Mouse (Mus musculus) spleen, adult 18-20 months (tissue): Measurements from ENCODE around the gene Kcnk4.

ENCODE experiments used
- DNase-seq, 2 experiments: peaks; one replicate each; pipeline ENCODE4 v3.0.0; 2022; ENCODE audit warnings: mixed read lengths in 2 of 2

Gene Kcnk4

DNA sequence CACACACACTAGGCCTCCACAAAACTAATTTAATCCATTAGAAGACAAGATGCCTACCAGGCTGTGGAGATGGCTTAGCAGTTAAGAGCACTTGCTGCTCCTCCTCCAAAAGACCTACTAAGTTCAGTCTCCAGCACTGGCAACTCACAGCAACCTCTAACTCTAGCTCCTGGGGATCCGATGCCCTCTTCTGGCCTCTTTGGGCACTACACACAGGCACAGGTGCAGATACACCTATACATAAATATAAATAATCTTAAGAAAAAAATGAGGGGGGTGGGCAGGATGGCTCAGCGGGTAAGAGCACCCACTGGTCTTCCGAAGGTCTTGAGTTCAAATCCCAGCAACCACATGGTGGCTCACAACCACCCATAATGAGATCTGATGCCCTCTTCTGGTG is 2.0 kb upstream of the Kcnk4 start:
- no peak for DNase-seq

DNA sequence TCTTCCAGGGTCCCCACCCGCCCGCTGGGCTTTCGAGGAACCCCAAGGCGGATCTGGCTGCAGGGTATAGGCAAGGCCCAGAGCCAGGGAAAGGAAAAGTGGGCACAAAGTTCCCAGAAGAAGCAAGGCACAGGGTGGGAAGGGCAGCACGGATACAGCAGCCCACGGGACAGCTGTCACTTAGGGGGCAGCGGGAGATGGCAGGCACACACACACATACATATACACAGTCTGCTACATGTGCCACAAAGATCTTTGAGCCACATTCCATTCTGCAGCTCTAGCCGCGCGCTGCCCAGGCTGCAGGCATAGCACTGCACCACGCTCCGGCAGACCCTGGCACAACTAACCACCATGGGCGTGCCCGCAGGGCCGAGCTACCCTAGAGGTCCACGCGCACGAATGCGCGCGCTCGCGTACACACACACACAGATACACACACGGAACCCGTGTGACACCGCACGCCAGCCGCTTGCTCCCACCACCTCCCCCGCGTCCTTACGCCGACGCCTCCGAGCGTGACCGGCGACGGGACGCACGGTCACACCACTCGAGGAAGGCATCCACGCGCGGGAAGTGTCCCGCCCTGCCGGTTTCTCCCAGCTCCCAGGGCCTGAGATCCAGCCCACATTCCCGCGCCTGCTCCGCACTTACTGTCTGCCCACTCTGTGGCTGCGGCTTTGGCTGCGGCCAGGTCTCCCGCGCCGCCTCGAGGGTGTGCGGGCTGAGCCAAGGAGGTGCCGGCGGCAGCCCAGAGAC is 700 bp downstream of the Kcnk4 start:
- no peak for DNase-seq

DNA sequence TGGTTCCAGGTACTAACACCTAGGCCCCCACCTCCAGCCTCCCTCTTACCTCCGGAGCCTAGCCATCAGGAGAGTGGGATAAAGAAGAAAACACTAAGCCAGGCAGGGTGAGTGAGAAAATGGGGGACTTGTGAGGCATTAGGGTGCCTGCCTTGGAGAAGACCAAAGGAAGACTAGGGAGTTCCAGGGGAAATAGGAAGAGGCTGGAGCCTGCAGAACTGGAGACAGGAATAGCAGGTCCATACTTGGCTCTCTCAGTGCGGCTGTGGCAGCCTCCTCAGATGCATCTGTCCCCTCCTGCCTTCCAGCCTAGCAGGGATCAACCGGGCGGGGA is 1.2 kb downstream of the Kcnk4 start:
- no peak for DNase-seq

DNA sequence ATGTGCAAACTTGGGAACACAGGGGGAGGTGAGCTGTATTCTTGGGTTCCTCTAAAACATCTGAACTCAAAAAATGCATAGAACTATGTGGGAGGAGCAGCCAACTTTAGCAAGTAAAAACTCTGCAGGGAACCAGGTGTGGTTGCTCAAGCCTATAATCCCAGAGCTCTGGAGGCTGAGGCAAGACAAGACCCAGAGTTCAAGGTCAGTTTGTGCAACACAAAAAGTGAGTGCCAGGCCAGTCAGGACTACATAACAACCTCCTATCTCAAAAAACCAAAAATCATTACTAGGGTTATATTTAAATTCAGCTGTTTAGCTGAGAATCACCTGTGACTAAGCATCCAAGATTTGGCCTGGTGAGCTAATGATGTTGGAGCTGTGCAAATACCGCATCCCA is 2.3 kb downstream of the Kcnk4 start:
- DNase-seq, result no peak

DNA sequence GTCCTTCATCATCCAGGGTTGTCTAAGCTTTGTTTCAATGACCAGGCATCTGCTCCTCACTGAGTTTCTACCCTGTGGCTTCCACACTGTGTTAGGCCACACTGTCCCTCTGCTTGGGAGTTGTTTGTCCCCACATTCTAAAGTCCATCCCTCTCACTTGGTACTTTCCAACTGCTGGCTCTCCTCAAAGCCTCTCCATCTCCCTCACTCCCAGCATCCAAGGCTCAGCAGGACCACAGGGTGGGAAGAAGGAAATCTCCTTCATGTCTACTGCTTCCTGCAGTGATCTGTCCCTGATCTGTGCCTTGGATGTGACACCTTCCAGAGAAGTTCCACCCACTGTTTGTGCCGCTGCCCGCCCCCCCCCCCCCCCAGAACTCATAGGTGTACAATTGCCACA is 3.3 kb downstream of the Kcnk4 start:
- no peak for DNase-seq

DNA sequence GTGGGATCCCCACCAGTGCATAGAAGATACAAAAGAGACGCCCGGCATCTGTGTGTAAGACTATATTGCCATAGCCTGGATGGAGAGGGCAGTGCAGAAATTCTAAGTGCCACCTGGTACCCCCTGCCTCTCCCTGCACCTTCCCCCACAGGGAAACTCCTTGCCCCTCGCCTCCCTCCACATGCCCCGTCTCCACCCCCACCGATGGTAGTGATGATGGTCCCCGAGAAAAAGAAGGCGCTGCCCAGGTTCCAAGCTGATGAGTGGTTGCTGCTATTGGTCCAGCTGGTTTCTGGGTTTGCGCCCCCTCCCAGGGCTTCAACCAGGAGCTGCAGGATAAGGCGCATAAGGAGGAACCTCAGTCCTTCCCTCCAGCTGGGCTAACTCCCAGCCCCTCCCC is 6.2 kb downstream of the Kcnk4 start:
- no peak for DNase-seq

DNA sequence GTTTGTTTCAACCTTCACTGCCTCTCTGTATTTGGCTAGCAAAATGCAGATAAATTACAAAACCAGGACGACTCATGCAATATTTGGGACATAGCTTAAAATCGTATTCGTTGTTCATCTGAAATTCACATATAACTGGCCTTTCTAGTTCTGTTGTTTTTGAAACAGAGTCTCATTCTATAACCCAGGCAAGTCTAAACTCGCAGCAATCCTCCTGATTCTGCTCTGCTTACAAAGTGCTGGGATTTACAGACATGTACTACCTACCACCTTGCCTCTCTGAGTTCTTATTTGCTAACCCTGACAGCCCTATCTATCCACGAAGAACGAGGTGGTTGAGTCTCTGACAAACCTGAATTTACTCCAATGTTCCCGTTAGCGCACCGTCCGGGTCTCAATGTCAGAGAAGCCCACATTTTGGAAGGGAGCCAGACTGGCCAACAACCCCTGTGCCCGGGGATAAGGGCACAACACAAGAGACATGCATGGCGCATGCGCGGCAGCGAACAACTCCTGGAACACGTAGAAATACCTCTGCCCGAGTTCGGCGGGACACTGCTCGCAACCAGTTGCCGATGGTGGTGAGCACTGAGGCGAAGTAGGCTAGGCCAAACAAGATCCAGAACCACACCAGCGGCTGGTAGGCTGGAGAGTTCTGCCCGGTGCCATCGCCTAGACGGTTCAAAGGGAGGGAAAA is 7.6 kb downstream of the Kcnk4 start:
- DNase-seq, result no peak

DNA sequence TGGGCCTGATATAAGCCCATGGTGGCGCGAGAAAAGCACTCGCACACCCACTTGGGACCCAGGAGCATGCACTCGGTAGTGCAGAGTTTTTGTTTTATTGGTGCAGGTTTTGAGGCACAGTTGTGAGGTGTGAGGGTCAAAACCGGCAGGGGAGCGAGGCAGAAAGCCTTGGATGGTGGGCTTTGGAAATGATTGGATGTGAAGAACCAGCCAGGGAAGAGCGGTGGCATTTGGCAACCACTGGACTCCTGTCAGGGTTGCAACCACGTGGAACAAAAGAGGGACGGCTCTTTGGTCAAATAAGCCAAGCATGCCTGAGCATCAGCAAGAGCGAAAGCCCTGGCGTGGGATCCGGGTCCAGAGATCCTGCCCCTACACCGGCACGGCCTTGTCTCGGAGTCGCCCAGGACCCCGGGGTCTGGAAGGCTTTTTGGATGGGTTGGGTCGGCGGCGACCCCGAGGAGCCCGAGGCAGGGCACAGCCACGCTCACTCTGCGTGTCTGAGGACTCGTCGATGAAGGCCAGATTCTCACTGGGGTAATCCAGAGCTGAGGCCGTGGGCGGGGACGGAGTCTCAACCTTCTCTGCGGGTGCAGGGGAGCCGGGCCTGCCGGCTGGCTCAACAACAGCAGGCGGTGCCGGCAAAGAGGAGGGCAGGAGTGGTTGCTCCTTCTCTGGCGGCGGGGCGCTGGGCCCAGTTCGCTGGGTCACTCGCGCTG is 8.5 kb downstream of the Kcnk4 start:
- DNase-seq, result no peak

DNA sequence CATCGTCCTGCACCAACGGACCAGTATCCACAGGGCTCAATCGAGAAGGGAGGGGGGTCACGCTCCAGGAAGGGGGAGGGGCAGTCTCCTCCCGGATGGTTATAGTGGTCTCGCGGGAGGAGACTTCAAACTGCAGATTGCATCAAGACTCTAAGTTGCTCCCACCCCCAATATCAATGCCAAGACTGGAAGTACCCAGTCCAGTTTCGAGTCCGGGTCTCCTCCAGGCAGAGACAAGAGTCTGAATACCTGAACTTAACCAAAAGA is 9.1 kb downstream of the Kcnk4 start, which contains the start of gene Catsperz:
TSS of gene Catsperz (minus strand) at position 74 of the 267 bp plus-strand sequence.
- no peak for DNase-seq

DNA sequence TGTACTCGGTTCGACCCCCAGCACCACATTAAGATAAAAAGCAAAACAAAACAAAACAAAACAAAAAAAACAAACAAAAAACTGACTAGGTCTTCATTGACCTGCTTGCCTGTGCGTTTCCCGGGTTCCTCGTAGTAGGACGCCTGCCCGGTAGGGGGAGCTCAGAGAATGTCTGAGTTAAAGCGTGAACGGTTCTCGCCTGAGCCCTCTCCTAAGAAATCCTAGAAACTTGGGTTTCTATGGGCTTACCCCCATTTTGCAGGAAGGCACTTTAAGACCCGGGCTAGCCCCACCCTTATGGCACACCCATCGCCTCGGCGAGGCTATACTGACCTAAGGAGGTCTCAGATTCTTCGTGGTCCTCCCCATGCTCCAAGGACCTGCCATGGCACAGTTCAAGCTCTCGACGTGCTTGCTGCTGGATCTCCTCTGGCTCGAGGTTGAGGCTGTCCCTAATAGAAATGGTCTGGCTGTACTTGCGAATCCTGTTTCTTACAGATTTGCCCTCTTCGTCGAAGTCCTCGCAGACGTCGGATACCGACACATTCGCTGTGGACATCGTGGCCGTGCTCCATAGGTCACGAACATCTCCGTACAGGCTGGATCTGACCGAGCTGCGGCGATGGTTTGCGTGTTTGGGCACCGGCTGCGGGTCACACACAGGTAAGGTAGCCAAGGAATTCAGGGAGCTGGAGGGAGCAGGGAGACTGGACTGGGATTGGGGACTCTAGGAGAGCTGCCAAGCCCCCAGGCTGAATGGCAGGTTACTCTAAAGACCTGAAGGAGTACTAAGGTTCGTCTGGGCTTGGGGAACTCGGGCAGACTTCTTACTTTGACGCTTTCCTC is 9.6 kb downstream of the Kcnk4 start:
- DNase-seq, result peak; percentile 68 to 91

DNA sequence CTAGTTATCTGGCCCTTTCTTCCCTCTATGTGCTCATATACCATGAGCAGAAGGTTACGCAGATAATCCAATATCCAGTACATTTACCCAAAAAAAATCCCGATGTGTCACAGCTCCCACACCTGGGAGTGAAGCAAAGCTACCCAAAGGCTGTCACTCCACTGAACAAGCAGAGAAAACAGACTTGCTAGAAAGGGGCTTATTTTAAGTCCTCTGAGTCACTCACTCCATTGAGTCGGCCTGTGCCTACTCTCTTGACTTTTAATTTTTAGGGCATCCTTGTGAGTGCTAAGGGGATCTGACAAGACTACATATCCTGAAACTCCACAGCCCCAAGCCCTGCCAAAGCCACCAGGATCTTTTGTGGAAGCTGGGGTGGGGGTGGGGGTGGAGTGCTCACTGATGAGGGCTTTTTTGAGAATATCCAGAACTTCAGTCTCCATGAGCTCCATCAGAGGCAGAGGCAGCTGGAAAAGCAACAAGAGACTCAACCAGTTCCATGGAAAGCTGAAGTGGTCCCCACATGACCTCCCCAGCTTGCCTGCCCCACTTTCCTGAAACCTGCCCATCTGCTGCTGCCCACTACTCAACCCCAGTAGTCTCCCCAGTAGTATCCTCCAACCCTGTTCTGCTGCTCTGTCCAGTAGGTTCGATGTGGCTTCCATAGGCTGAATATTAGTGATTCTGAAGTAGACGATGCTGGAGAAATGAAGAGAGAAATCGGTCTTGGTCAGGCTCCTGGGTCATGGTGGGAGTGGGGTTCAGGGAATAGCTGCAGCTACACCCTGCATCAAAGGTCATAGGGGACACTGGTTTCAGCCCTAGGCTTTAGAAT is 11.2 kb downstream of the Kcnk4 start:
- DNase-seq, result no peak

DNA sequence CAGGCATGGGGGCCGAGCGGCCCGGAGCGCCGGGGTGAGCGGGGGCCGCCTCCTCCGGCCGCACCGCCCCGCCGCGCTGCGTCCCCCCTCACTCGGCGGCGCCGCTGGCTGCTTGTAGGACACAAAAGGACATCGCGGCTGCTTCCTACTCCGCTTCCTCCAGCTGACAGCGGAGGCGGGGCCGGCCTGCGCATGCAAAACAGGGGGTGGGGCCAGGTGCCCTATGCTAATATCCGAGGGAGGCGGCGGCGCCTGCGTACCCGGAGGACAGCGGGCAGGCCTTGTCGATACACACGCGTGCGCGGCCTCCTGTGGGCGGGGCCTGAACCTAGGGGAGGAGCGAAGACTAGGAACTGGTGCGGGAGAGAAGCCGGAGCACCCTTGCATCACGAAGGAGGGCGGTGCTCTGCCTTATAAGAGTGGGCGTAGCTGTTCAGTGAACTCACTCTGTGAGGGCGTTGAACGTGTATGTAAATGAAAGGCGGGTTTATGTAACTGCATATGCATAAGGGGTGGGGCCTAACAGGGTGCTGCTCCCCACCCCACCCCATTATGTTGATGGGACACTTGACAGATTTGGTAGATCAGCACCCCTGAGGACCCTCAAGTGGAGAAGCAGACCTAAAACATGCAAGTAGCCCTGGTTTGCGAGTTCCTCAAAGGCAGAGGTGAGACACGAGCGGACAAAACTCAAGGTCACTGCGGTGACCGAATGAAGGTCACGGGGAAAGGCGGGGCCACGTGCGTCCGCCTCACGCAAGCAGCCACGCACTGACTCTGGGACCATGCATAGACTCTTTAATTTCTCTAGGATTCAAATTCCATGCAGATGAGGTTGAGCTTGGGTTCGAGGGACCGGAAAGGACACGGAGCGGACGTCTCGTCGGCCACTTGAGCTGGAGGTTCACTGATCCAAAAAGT is 12.4 kb downstream of the Kcnk4 start, which contains the start of gene Esrra:
TSS of gene Esrra (minus strand) at position 167 of the 921 bp plus-strand sequence.
- peak; percentile 100 for DNase-seq

DNA sequence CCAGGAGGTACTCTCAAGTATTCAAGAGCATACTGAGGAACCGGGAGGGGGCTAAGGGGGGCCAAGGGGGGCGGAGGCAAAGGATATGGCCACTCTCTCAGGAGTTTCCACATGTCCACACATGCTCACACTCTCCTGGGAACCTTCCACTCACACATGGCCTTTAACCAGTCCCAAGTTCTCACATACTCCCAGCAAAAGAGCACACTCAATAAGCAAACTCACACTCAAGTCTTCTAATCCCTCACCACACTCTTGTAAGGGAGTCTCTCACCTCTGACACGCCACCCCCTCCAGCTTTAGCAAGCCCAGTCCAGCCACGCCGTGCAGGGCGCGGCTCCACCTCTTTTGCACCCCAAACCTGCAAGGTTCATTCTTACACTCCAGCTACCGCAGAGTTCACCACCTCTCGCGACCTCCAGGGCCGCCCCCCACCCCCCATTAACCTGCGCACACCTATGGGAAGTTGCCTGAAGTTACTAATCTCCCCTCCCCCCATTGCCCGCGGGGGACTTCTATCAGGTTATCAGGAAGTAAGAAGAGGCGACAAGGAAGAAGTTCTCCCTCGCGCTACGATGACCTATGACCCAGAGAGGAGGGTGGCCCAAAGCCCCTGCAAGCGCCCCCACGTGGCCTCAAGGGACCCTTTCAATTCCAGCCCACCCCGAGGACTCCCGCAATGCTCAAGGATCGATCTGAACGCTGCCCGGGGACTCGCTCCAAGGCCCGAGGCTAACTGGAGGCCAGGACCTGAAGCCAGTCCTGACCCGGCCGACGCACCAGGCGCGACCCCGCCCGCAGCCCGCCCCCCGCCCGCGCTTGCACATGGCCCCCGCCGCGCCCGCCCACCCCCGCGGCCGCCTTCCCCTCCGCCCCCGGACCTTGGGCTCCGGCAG is 13.3 kb downstream of the Kcnk4 start:
- DNase-seq, result peak; percentile 58 to 68

DNA sequence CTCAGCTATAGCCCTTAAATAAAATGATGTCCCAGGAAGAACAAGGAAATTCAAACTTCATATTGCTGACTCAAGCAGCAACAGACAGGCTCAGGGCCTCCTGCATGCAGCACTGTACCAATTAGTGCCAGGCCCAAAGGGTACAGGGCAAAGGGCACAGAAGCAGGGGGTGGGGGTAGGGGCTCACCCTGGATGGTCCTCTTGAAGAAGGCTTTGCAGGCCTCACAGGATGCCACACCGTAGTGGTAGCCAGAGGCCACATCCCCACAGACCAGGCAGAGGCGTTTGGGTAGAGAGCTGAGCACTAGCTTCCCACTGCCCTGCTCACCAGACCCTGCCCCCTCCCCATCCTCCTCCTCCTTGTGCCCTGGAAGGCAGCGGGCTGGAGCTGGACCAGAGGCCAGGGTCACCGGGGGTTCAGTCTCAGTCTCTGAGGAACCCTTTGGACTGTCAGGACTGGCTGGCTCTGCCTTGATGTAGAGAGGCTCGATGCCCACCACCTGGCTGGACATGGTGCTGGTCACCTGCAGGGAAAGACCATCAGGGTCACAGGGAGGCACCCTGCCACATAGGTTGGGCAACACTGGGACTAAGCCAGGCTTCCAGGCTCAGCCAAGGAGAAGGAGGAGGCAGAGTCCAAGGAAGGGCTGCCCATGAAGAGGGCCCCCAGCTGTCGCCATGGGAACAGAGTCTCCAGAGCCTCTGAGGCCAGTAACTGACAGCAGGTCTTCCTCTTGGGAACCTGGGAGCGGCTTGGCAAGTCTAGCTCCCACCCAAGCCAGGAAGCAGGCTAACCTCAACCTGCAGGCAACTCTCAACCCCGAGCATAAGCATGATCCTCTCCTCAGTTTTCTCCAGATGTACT is 14.2 kb downstream of the Kcnk4 start:
- DNase-seq, result no peak

DNA sequence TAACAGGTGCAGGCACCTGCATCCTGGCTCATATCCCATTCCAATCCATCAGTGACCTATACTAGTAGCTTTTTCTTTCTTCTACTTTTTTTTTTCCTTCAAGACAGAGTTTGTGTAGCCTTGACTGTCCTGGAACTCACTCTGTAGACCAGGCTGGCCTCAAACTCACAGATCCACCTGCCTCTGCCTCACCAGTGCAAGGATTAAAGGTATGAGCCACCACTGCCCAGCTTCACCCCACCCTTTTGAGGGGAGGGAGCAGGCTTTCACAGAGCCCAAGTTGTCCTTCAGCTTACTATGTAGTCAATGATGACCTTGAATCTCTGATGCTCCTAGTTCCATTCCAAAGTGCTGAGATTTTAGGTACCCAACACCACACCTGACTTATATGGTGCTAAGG is 14.9 kb downstream of the Kcnk4 start:
- no peak for DNase-seq

DNA sequence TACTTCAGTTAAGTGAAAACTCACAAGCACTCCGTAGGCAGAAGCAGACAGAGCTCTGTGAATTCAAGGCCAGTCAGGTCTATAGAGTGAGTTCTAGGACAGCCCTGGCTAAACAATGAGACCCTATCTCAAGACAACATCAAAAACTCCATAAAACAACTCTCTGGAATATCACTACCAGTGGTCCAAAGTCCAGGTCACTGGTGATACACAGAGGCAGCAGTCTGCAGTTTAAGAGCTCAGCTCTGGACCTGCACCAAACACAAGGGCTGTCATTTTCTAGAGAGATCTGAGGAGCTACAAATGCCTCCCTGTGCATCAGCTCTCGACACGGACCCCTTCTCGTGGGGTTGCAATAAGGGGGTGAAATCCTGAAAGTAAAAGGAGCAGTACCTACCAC is 16.0 kb downstream of the Kcnk4 start:
- DNase-seq, result no peak

DNA sequence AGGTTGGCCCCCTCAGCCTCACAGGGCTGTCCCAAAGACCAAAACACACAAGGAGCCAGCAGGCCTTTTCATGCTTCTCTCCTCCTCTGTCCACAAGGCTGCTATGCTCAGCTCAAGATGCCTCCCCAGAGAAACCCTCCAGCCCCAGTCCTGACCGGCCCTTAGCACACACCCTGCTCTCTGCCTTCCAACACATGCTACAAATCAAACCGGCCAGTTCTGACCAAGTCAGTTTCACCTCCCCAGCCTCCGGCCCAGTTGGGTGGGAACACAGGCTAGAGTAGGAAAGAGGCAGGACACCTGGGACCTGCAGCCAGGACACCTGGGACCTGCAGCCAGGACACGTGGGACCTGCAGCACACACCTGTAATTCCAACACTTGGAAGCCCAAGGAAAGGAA is 17.8 kb downstream of the Kcnk4 start:
- DNase-seq, result no peak

DNA sequence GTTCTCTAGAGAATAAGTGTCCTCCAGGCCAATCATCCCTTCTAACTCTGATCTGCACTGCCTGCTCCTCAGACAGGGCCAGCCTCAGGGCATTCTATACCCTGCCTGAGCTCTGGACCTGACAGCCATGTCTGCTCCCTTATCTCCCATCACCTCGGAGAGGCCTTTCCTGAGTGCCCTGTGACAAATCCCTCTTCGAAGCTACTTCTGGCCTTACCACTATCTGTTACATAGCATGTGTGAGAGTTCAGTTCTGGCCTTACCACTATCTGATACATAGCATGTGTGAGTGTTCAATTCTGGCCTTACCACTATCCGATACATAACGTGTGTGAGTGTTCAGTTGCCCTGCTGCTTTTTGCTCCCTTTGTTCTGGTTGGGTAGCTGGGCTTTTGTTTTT is 19.0 kb downstream of the Kcnk4 start:
- DNase-seq, result no peak

DNA sequence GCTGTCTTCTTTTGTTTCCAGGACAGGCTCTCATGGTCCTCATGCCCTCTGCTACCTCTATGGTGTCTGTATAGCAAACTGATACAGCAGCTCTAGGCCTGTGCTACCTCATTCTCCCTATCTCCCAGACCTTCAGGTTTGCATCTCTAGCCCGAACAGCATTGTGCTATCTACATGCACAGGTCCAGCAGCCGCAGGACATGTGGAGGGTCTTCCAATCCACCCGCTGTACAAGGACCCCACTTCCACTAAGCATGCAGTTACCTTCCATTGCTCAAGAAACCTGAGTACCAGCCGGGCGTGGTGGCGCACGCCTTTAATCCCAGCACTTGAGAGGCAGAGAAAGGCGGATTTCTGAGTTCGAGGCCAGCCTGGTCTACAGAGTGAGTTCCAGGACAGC is 19.8 kb downstream of the Kcnk4 start:
- DNase-seq, result no peak
